Mouse (Mus musculus): ENCODE measurements at regions not wholly inside any gene's neighbourhood (a gene's known extent, or its start where the extent isn't known, plus 50 kb on each side); places are given as distances from the start of the nearest gene placed in this dataset.
A peak's percentile ranks its signal among the peaks of the same experiment; 100 is the strongest.

GRCm38 (mm10) chr9:101464727-101465427, 213.3 kb upstream of the Ppp2r3a start:
- ATAC-seq (ENCODE audit: low FRiP score, low read depth): no peak
- Histone ChIP-seq H3K9ac (0 out of 2 replicates have a peak overlapping the region, but pooled peaks have one; percentile 1), H3K27me3 (replicated peaks) (0 out of 2 replicates have a peak, but pooled peaks cover 3% of the 10 kb centered on the region), H3K9me3 (no peaks in the 10 kb centered on the region), H3K4me3 (no peak overlapping the region), H3K4me1 (peaks cover 9% of the 10 kb centered on the region; the same call in 1 of the 2 replicates), H3K27ac (no peak overlapping the region), H3K36me3 (no peaks in the 10 kb centered on the region), H3K4me2 (replicated peaks) (0 out of 2 replicates have a peak overlapping the region, but pooled peaks have one; percentile 4)
- WGBS: 50% methylated on average over 18 of the region's 18 CpGs

- Histone ChIP-seq H3K4me3 (no peak overlapping the region), H3K9ac (no peak overlapping the region), H3K9me3 (no peaks in the 10 kb centered on the region), H3K4me2 (replicated peaks) (peak overlapping the region; percentile 18; the same call in 1 of the 2 replicates), H3K27ac (no peak overlapping the region), H3K4me1 (peaks cover 20% of the 10 kb centered on the region), H3K36me3 (no peaks in the 10 kb centered on the region), H3K27me3 (replicated peaks) (no peaks in the 10 kb centered on the region)
- ATAC-seq (ENCODE audit: low FRiP score, low read depth): peak; percentile 58
- 29% methylated on average over 11 of the region's 11 CpGs for WGBS
Measured at GRCm38 (mm10) chr9:101458947-101459627, 207.5 kb upstream of the Ppp2r3a start.

GRCm38 (mm10) chr9:101458306-101458946, 206.8 kb upstream of the Ppp2r3a start:
- Histone ChIP-seq H3K9me3 (no peaks in the 10 kb centered on the region), H3K36me3 (no peaks in the 10 kb centered on the region), H3K4me2 (replicated peaks) (peak overlapping the region; percentile 17; the same call in 1 of the 2 replicates), H3K4me1 (peaks cover 20% of the 10 kb centered on the region), H3K27ac (no peak overlapping the region), H3K4me3 (no peak overlapping the region), H3K27me3 (replicated peaks) (no peaks in the 10 kb centered on the region), H3K9ac (no peak overlapping the region)
- 0 out of 2 replicates have a peak, but pooled peaks have one; percentile 53 for ATAC-seq (ENCODE audit: low FRiP score, low read depth)
- 70% methylated on average over 10 of the region's 10 CpGs for WGBS

GRCm38 (mm10) chr9:101446316-101446715, 194.7 kb upstream of the Ppp2r3a start:
- Histone ChIP-seq H3K27me3 (replicated peaks) (no peaks in the 10 kb centered on the region), H3K9ac (no peak overlapping the region), H3K4me2 (replicated peaks) (no peak overlapping the region), H3K36me3 (no peaks in the 10 kb centered on the region), H3K4me1 (no peaks in the 10 kb centered on the region), H3K27ac (no peak overlapping the region), H3K9me3 (no peaks in the 10 kb centered on the region), H3K4me3 (no peak overlapping the region)
- 89% methylated on average over 2 of the region's 2 CpGs for WGBS
- no peak for ATAC-seq (ENCODE audit: low FRiP score, low read depth)

GRCm38 (mm10) chr9:101445764-101446163, 194.2 kb upstream of the Ppp2r3a start:
- H3K4me3 ChIP-seq: no peak overlapping the region
- H3K9ac ChIP-seq: no peak overlapping the region
- ATAC-seq (ENCODE audit: low FRiP score, low read depth): no peak
- no peaks in the 10 kb centered on the region for H3K9me3 ChIP-seq
- 86% methylated on average over 5 of the region's 5 CpGs for WGBS
- H3K27ac ChIP-seq: no peak overlapping the region
- H3K4me2 ChIP-seq (replicated peaks): no peak overlapping the region
- no peaks in the 10 kb centered on the region for H3K27me3 ChIP-seq (replicated peaks)
- no peaks in the 10 kb centered on the region for H3K4me1 ChIP-seq
- no peaks in the 10 kb centered on the region for H3K36me3 ChIP-seq

GRCm38 (mm10) chr9:101445293-101445692, 193.7 kb upstream of the Ppp2r3a start:
- Histone ChIP-seq H3K4me2 (replicated peaks) (no peak overlapping the region), H3K9me3 (no peaks in the 10 kb centered on the region), H3K9ac (no peak overlapping the region), H3K36me3 (no peaks in the 10 kb centered on the region), H3K4me1 (no peaks in the 10 kb centered on the region), H3K27me3 (replicated peaks) (no peaks in the 10 kb centered on the region), H3K27ac (no peak overlapping the region), H3K4me3 (no peak overlapping the region)
- 93% methylated on average over 1 of the region's 1 CpGs for WGBS
- no peak for ATAC-seq (ENCODE audit: low FRiP score, low read depth)

GRCm38 (mm10) chr9:101439856-101440255, 188.3 kb upstream of the Ppp2r3a start:
- Histone ChIP-seq H3K4me3 (no peak overlapping the region), H3K36me3 (no peaks in the 10 kb centered on the region), H3K9me3 (no peaks in the 10 kb centered on the region), H3K4me2 (replicated peaks) (no peak overlapping the region), H3K9ac (no peak overlapping the region), H3K4me1 (no peaks in the 10 kb centered on the region; the same call in 1 of the 2 replicates), H3K27me3 (replicated peaks) (no peaks in the 10 kb centered on the region), H3K27ac (no peak overlapping the region)
- WGBS: 90% methylated on average over 6 of the region's 6 CpGs
- ATAC-seq (ENCODE audit: low FRiP score, low read depth): no peak

GRCm38 (mm10) chr9:101438564-101439180, 187.1 kb upstream of the Ppp2r3a start:
- no peaks in the 10 kb centered on the region for H3K9me3 ChIP-seq
- no peak for ATAC-seq (ENCODE audit: low FRiP score, low read depth)
- no peak overlapping the region for H3K4me3 ChIP-seq
- H3K27ac ChIP-seq: no peak overlapping the region
- H3K4me1 ChIP-seq: no peaks in the 10 kb centered on the region; the same call in 1 of the 2 replicates
- WGBS: 55% methylated on average over 12 of the region's 12 CpGs
- H3K4me2 ChIP-seq (replicated peaks): no peak overlapping the region
- no peaks in the 10 kb centered on the region for H3K27me3 ChIP-seq (replicated peaks)
- no peak overlapping the region for H3K9ac ChIP-seq
- no peaks in the 10 kb centered on the region for H3K36me3 ChIP-seq

GRCm38 (mm10) chr9:101424974-101425670, 173.5 kb upstream of the Ppp2r3a start:
- Histone ChIP-seq H3K4me1 (peaks cover 12% of the 10 kb centered on the region), H3K9ac (no peak overlapping the region), H3K9me3 (no peaks in the 10 kb centered on the region), H3K4me3 (no peak overlapping the region), H3K4me2 (replicated peaks) (no peak overlapping the region), H3K27ac (no peak overlapping the region), H3K36me3 (no peaks in the 10 kb centered on the region), H3K27me3 (replicated peaks) (no peaks in the 10 kb centered on the region)
- WGBS: 43% methylated on average over 12 of the region's 12 CpGs
- peak; percentile 68; the same call in 1 of the 2 replicates for ATAC-seq (ENCODE audit: low FRiP score, low read depth)

GRCm38 (mm10) chr9:101423041-101423440, 171.4 kb upstream of the Ppp2r3a start:
- 71% methylated on average over 5 of the region's 5 CpGs for WGBS
- H3K27me3 ChIP-seq (replicated peaks): no peaks in the 10 kb centered on the region
- no peak overlapping the region for H3K9ac ChIP-seq
- H3K4me3 ChIP-seq: no peak overlapping the region
- H3K27ac ChIP-seq: no peak overlapping the region
- ATAC-seq (ENCODE audit: low FRiP score, low read depth): no peak
- no peaks in the 10 kb centered on the region for H3K36me3 ChIP-seq
- peaks cover 12% of the 10 kb centered on the region for H3K4me1 ChIP-seq
- H3K9me3 ChIP-seq: no peaks in the 10 kb centered on the region
- H3K4me2 ChIP-seq (replicated peaks): no peak overlapping the region

- Histone ChIP-seq H3K9me3 (no peaks in the 10 kb centered on the region), H3K9ac (no peak overlapping the region), H3K4me2 (replicated peaks) (no peak overlapping the region), H3K27me3 (replicated peaks) (no peaks in the 10 kb centered on the region), H3K36me3 (no peaks in the 10 kb centered on the region), H3K4me3 (no peak overlapping the region), H3K27ac (no peak overlapping the region), H3K4me1 (peaks cover 12% of the 10 kb centered on the region)
- ATAC-seq (ENCODE audit: low FRiP score, low read depth): no peak
- 66% methylated on average over 11 of the region's 11 CpGs for WGBS
Measured at GRCm38 (mm10) chr9:101422006-101422405, 170.4 kb upstream of the Ppp2r3a start.
